Mouse (Mus musculus): ENCODE measurements around the gene Gm28729. TPM values are rescaled to one million over a fixed set of nuclear protein-coding genes. Genes with fewer than 3 reads are reported as not detected.
"Not testable (repeated sequence)": the region's sequence is repeated elsewhere in the genome, so short reads cannot be mapped to it uniquely, and the experiment has no call there.

Gm28729 gene
- polyA plus RNA-seq, 1 experiment, result not detected

DNA sequence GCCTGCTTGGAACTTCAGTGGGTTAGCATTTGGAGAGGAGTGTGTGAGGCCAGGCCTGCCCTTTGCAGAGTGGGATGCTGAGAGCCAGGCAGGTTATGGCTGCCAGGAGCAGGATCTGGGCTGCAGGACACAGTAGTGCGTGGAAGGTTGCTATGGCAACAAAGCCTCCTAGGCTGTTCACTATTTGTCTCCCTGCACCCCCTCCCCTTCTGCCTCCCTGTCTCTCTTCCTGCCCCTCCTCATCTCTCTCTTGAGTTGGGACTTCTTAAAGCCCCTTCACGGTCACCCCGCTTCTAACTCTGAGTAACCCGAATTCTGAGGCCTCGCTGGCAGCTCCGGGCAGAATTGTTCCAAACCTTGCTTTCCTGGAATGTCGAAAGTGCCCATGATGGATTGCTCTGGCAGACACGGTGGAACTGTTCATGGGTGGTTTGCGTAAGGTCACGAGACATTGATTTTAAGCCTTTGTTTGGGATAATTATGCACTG is 19.0 kb downstream of the Gm28729 start:
- 29% methylated on average over 10 of the region's 10 CpGs for WGBS
- no peak overlapping the region for H3K4me3 ChIP-seq (ENCODE audit: insufficient read depth, low read depth, low read length)

DNA sequence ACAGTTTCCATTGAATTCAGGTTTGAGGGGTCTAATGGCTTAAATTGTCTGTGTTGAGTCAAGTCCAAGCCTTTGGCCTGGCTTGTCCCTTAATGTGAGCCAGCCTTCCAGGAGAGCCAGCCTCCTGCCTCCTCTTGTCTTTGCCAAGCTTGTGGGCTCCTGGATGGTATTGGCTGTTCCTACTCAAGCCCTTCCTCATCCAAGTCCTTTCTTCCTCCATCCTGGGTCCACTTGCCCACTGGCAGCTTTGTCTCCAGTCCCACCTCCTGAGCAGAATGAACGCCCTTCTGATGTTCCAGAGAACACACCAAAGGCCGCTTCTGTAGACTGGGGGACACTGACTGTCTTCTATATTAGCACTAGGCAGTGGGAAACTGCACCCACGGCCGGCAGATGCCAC is 19.9 kb downstream of the Gm28729 start:
- TF ChIP-seq POLR2A (IDR thresholded peaks at IDR 0.05; ENCODE audit: insufficient read depth, low read depth, low read length) (no peak), CTCF (IDR thresholded peaks at IDR 0.05; ENCODE audit: insufficient read depth, low read depth, low read length) (no peak)
- H3K27ac ChIP-seq (ENCODE audit: insufficient read depth, low read depth, low read length), result no peak overlapping the region
- H3K4me1 ChIP-seq (ENCODE audit: control insufficient read depth, insufficient read depth, low read length), result peaks cover 6% of the 10 kb centered on the region
- WGBS, result 96% methylated on average over 4 of the region's 4 CpGs
- H3K4me3 ChIP-seq (ENCODE audit: insufficient read depth, low read depth, low read length), result no peak overlapping the region

More for the DNA sequence above, 19.0 kb downstream of the Gm28729 start:
- Histone ChIP-seq H3K4me1 (ENCODE audit: control insufficient read depth, insufficient read depth, low read length) (peaks cover 6% of the 10 kb centered on the region), H3K27ac (ENCODE audit: insufficient read depth, low read depth, low read length) (no peak overlapping the region)
- no peak for TF ChIP-seq POLR2A (IDR thresholded peaks at IDR 0.05; ENCODE audit: insufficient read depth, low read depth, low read length)
- no peak for TF ChIP-seq CTCF (IDR thresholded peaks at IDR 0.05; ENCODE audit: insufficient read depth, low read depth, low read length)

- 92% methylated on average over 17 of the region's 17 CpGs for WGBS
- H3K4me3 ChIP-seq (ENCODE audit: insufficient read depth, low read depth, low read length), result no peak overlapping the region
- peaks cover 6% of the 10 kb centered on the region for H3K4me1 ChIP-seq (ENCODE audit: control insufficient read depth, insufficient read depth, low read length)
- no peak overlapping the region for H3K27ac ChIP-seq (ENCODE audit: insufficient read depth, low read depth, low read length)
- TF ChIP-seq CTCF (IDR thresholded peaks at IDR 0.05; ENCODE audit: insufficient read depth, low read depth, low read length), result no peak
- no peak for TF ChIP-seq POLR2A (IDR thresholded peaks at IDR 0.05; ENCODE audit: insufficient read depth, low read depth, low read length)
Observed at GRCm38 (mm10) chr9:96504116-96504895, 20.8 kb downstream of the Gm28729 start.

GRCm38 (mm10) chr9:96502856-96503610 is 22.0 kb downstream of the Gm28729 start:
- no peak overlapping the region for H3K27ac ChIP-seq (ENCODE audit: insufficient read depth, low read depth, low read length)
- WGBS, result 84% methylated on average over 6 of the region's 6 CpGs

DNA sequence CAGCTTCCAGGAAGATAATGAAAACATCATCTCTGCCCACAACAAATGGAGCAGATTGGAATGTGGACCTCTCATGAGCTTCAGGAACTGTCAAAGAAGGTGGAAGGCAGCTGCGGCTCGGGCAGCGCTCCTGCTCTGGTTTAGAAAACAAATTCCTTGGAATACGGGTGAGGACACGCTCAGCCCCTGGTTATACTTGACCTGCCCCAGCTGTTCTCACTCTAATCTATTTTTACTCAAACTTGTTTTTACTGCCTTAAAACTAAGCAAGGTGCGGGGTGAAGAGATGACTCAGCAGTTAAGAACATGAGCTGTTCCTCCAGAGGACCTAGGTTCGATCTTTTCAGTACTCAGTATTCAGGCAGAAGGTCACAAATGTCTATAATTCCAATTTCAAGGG is 23.8 kb downstream of the Gm28729 start:
- Histone ChIP-seq H3K4me1 (ENCODE audit: control insufficient read depth, insufficient read depth, low read length) (peaks cover 5% of the 10 kb centered on the region), H3K27ac (ENCODE audit: insufficient read depth, low read depth, low read length) (no peak overlapping the region), H3K4me3 (ENCODE audit: insufficient read depth, low read depth, low read length) (no peak overlapping the region)
- no peak for TF ChIP-seq CTCF (IDR thresholded peaks at IDR 0.05; ENCODE audit: insufficient read depth, low read depth, low read length)
- no peak for TF ChIP-seq POLR2A (IDR thresholded peaks at IDR 0.05; ENCODE audit: insufficient read depth, low read depth, low read length)
- WGBS, result 73% methylated on average over 7 of the region's 7 CpGs

More at GRCm38 (mm10) chr9:96502856-96503610, 22.0 kb downstream of the Gm28729 start:
- no peak for TF ChIP-seq POLR2A (IDR thresholded peaks at IDR 0.05; ENCODE audit: insufficient read depth, low read depth, low read length)
- no peak for TF ChIP-seq CTCF (IDR thresholded peaks at IDR 0.05; ENCODE audit: insufficient read depth, low read depth, low read length)
- Histone ChIP-seq H3K4me1 (ENCODE audit: control insufficient read depth, insufficient read depth, low read length) (peaks cover 6% of the 10 kb centered on the region), H3K4me3 (ENCODE audit: insufficient read depth, low read depth, low read length) (no peak overlapping the region)

GRCm38 (mm10) chr9:96493212-96493611 is 31.9 kb downstream of the Gm28729 start:
- TF ChIP-seq POLR2A (IDR thresholded peaks at IDR 0.05; ENCODE audit: insufficient read depth, low read depth, low read length) (no peak), CTCF (IDR thresholded peaks at IDR 0.05; ENCODE audit: insufficient read depth, low read depth, low read length) (no peak)
- Histone ChIP-seq H3K27ac (ENCODE audit: insufficient read depth, low read depth, low read length) (no peak overlapping the region), H3K4me3 (ENCODE audit: insufficient read depth, low read depth, low read length) (no peak overlapping the region), H3K4me1 (ENCODE audit: control insufficient read depth, insufficient read depth, low read length) (no peaks in the 10 kb centered on the region)
- WGBS, result 63% methylated on average over 3 of the region's 3 CpGs

- TF ChIP-seq POLR2A (IDR thresholded peaks at IDR 0.05; ENCODE audit: insufficient read depth, low read depth, low read length), result no peak
- peak; percentile 79 for TF ChIP-seq CTCF (IDR thresholded peaks at IDR 0.05; ENCODE audit: insufficient read depth, low read depth, low read length)
- Histone ChIP-seq H3K4me3 (ENCODE audit: insufficient read depth, low read depth, low read length) (no peak overlapping the region), H3K27ac (ENCODE audit: insufficient read depth, low read depth, low read length) (no peak overlapping the region), H3K4me1 (ENCODE audit: control insufficient read depth, insufficient read depth, low read length) (no peaks in the 10 kb centered on the region)
- WGBS, result 32% methylated on average over 12 of the region's 12 CpGs
Observed at GRCm38 (mm10) chr9:96491810-96492209, 33.3 kb downstream of the Gm28729 start.

GRCm38 (mm10) chr9:96487869-96488268 is 37.2 kb downstream of the Gm28729 start:
- 92% methylated on average over 5 of the region's 5 CpGs for WGBS
- not testable (repeated sequence) for H3K27ac ChIP-seq (ENCODE audit: insufficient read depth, low read depth, low read length); H3K4me1 ChIP-seq (ENCODE audit: control insufficient read depth, insufficient read depth, low read length); H3K4me3 ChIP-seq (ENCODE audit: insufficient read depth, low read depth, low read length)

DNA sequence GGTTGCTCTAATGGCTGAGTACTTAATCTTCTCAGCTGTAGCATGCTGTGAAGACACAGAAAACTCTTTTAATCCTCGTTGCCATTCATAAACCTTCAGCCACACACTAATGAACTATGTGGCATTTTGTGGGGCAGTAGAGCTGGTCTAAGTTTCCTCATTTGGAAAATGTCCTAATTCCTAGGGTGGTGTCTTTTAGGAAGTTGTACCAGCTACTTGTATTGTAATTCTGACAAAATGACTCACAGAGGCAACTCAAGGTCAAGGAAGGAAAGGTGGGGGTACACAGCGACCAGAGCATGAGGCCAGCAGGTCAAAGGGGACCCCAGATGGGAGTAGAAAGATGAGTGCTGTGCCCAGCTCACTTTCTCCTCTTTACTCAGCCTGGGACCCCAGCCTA is 41.4 kb downstream of the Gm28729 start:
- H3K4me3 ChIP-seq (ENCODE audit: insufficient read depth, low read depth, low read length), result no peak overlapping the region
- no peaks in the 10 kb centered on the region for H3K4me1 ChIP-seq (ENCODE audit: control insufficient read depth, insufficient read depth, low read length)
- TF ChIP-seq POLR2A (IDR thresholded peaks at IDR 0.05; ENCODE audit: insufficient read depth, low read depth, low read length) (no peak), CTCF (IDR thresholded peaks at IDR 0.05; ENCODE audit: insufficient read depth, low read depth, low read length) (no peak)
- WGBS, result 23% methylated on average over 2 of the region's 2 CpGs
- H3K27ac ChIP-seq (ENCODE audit: insufficient read depth, low read depth, low read length), result no peak overlapping the region

Data from olfactory bulb, adult 2 months (tissue).